Mouse (Mus musculus) right cerebral cortex, postnatal 36 days (tissue): ENCODE results near the gene Pard3.
A peak's percentile ranks its signal among the peaks of the same experiment; 100 is the strongest.

Source experiments
- DNase-seq, 2 experiments: peaks; one replicate each; pipeline ENCODE4 v3.0.0; 2022; ENCODE audit warnings: low spot score in 2 of 2, mixed read lengths in 1 of 2

Pard3 gene

GRCm38 (mm10) chr8:127229325-127230232, 165.9 kb downstream of the Pard3 start:
- DNase-seq: no peak

DNA sequence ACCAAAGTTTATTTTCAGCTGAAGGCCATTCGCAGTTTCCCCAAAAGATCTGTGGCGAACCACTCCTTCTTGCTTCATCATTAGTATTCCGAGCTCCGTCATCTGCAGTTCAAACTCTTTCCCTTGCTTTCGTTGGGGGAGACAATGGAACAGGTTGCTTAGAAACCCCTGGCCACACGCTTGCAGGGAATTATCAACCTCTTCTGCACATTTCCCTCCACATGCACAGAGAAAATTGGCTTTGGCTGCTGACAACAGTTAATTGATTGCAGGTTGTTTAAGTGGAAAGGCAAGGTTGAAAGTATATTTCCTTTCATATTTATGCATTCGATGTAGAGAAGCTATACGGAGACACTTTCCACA, 166.5 kb downstream of the Pard3 start:
- no peak for DNase-seq

GRCm38 (mm10) chr8:127243351-127243750, 179.7 kb downstream of the Pard3 start:
- no peak for DNase-seq

DNA sequence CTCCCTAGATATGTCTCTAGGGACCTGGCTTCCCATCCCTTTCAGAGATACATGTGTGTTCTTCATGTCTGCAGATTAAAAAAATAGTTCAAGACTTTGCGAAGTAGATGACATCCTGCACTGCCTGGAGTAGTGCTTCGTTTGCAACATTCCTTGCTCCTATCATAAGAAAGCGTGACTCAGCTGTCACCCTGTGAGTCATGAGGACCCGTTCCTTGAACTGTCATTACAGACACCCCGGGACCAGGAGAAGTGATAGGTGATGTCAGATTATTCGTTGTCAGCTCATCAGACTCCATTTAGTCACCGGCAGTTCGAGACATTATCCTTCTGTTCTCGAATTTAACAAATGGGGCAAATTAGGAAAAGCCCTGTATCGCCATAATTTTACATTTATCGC, 180.1 kb downstream of the Pard3 start:
- no peak for DNase-seq

DNA sequence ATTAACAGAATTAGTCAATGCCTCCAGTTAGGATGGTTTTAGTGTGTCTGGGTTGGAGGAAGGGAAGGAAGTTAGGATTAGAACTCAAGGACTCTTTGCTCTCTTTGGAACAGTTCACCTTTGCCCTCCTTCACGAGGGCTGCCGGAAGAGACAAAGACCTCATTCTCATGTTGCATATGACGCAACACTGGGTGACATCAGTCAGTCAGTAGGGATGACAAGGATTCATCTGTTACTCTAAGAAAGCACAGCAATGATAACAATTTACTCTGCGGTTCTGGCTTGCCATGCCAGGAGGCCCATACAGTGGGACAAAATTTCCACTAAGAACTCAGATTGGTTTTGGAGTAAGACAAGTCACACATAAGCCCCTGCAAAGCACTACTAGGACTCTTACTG, 187.1 kb downstream of the Pard3 start:
- no peak for DNase-seq

DNA sequence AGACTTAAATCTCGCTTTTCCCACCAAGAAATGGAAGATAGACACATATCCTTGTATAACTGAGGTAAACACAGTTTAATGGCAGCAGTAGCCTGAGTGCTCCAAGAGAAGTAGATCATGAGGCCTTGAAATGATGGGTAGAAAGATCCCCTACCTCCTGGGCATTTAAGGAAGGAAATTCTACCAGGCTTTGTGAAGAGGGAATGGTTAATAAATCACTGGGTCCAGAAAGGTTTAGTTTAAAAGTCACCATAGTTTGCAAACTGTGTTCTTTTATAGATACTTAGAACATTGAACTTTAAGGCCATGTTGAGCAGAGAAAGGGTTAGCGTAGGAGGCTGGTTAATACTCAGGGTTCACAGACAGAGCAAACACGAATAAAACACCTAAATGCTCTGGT, 187.8 kb downstream of the Pard3 start:
- DNase-seq: no peak

DNA sequence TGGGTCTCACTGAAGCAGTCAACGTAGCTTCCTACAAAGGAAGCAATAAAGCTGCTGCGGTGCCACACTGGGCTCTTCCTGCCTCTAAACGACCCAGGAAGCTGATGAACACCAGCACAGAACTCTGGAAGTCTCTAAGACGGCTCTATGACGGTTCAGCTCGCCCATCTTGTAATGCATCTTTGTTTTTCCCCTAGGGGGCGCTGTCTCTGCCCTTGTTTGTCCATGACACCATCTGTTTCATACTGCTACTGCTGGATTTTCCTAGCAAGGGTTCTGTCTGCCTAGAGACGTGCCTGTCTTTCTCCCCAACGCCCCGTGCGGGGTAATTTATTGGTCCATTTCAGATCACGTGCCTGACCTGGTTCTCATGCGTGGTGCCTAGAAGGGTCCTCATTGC, 188.3 kb downstream of the Pard3 start:
- DNase-seq: no peak

DNA sequence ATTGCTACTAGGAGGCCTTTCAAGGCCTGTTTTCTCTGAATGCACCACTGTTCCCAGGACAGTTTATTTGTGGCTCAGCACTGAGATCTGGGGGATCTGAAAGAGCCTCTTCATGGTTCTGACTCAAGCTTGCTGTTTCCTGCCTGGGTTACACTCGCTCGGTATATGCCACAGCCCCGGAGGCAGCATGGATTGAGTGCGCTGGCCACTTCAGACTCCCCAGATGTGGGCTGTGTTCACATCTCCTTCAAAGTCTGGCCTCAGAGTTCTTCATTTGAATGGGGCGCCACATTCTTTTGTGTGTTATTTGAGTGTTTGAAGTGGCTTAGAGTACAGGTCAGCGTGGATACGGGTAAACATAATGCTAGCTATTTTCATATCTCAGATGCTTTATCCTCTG, 190.9 kb downstream of the Pard3 start:
- DNase-seq: peak in 1 of 2 experiments; percentile 4

DNA sequence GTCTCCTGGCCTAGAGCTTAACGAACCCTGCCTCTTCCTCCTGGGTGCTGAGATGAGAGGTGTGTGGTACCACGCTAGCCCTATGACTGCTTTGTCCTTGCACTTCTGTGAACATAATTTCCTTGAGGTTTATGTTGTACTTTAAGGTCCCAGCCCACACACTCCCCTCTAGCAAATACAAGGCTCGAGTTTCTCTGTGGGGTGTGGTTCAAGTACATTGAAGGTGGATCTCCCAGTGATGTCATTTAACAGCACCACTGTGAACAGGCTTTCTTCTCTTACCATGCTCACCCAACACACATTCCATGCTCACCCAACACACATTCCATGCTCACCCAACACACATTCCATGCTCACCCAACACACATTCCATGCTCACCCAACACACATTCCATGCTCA, 193.4 kb downstream of the Pard3 start:
- DNase-seq: no peak

DNA sequence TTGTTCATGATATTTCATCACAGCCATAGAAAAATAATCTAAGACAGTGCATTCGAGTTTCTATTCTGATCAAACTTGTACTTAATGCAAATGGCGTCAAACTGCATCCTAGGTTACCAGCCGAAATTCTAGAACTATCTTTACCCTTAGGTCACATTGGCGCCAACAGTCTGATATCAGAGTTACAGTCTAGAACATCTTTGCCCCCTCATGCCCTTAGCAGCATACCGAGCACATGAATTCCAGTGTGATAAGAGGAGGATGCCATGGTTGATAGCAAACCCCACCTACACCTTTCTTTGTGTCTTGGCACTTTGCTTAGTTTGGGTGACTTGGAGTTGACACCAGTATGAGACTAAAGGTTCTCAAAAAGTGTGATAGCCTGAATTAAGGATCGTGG, 197.4 kb downstream of the Pard3 start:
- no peak for DNase-seq

DNA sequence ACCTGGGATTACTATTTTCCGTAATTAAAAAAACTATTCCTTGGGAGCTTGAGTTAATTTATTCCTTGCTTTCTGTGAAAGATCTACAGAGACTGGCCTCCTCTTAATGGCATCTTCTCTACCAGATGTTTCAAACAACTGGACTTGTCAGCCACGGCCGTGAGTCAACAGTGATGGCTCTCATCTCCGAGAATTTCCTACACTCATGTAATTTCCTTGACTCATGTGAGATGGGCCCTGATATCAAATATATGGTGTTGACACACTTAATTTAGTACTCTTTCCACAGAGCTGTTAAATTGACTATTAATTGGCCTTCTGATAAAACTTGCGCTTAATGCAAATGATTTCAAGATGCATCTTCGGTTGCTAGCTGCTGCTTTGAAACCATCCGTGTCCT, 198.3 kb downstream of the Pard3 start:
- no peak for DNase-seq

- DNase-seq: no peak
Observed at GRCm38 (mm10) chr8:127262436-127262835, 198.7 kb downstream of the Pard3 start.

DNA sequence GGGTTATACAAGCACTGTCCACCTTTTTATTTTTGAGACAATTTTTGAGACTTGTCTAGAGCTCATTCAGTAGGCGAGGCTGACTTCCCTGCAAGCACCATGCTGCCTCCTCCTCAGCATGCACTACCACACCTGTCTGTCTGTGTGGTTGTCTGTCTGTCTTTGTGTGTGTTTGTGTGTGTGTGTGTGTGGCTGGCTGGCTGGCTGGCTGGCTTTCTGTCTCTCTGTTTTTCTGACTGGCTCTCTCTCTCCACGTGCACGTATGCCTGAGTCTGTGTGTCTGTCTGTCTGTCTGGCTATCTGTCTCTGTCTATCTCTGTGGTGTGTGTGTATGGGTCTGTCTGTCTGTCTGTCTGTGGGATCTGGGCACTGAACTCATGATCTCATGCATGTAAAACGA, 199.2 kb downstream of the Pard3 start:
- DNase-seq: no peak

DNA sequence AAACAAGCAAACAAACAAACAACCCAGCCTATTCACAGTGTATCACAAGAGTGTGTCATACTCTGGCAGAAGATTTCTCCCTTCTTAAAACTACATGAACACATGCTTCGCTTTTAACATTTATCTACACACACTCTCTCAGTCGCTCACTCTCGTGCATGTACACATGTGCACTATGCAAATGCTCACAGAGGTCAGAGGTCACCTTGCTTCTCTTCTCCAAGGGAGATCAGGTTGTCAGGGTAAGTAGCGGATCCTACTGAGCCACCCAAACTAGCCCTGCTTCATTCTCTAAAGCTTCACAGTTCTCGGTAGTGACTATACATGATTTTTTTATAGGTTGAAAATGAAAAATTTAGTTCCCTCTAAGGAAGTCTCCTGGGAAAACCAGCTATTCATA, 199.8 kb downstream of the Pard3 start:
- DNase-seq: no peak

DNA sequence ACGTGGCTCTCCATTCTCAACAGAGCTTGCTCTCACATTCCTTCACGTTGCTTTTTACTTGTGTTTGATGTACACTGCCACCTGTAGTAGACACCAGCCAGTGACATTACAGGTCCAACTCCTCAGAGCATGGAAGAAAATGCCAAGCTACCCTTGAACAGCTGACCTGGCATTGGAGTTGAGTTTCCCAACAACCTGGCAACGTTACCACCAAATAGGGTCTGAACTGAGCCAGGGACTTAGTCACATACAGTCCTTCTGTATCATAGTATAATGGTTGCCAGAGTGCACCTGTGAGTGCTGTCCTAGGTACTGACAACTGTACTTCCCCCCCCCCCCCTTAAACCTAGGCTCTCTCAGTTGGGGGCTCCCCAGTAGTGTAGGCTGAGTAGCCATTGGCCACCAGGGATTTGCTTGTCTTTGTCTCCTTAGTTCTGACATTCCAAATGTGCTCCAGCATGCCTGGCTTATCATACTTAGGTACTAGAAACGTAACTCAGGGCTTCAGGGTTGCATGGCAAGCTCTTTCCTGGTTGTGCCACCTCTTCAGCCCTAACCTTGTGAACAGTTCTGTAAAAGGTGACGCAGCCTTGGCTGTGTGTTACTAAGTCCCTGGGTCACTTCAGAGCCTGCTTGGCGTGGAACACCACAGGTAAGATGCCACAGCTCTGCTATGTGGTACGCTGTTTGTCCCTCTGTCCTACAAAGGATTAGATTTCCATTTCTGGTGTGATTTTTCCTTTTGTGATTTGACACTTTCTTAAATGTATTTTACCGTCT, 201.2 kb downstream of the Pard3 start:
- no peak for DNase-seq

- DNase-seq: no peak
Observed at GRCm38 (mm10) chr8:127266777-127267176, 203.1 kb downstream of the Pard3 start.

DNA sequence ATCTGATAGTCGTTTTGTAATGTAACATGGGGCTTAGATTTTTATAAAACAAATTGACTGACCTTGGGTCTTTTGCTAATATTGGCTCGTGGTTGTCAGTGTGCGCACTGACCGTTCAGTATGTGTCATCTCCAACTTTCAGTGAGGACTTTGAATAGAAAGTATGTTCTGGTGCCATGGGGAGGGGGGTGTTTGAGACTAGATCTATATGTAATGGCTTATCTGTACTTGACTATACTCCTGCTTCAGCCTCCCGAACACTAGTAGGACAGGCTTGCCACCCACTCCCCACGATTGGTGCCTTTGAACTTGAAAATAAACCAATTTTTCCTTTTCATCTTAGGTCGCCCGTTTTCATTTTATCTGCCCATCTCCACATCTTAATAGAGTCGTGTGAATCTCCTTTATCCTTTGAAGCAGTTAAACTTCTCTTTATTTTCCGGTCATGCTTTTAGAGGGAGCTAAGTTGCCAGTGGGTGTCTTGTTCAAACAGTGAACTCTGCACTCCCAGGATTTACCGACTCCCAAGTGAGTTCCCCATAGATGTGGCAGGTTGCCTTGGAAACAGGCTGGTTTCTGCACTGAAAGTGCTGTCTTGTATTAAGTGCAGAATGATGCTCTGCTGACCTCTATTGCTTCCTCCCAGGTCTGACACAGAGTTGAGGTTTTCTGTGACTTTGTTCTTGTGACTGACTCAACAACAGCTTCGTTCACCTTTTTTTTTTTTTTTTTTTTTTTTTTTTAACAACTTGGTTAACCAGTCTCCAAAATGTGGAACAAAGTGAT, 204.7 kb downstream of the Pard3 start:
- no peak for DNase-seq

GRCm38 (mm10) chr8:127269082-127269747, 205.5 kb downstream of the Pard3 start:
- DNase-seq: no peak

- DNase-seq: no peak
Observed at GRCm38 (mm10) chr8:127271186-127271585, 207.5 kb downstream of the Pard3 start.

DNA sequence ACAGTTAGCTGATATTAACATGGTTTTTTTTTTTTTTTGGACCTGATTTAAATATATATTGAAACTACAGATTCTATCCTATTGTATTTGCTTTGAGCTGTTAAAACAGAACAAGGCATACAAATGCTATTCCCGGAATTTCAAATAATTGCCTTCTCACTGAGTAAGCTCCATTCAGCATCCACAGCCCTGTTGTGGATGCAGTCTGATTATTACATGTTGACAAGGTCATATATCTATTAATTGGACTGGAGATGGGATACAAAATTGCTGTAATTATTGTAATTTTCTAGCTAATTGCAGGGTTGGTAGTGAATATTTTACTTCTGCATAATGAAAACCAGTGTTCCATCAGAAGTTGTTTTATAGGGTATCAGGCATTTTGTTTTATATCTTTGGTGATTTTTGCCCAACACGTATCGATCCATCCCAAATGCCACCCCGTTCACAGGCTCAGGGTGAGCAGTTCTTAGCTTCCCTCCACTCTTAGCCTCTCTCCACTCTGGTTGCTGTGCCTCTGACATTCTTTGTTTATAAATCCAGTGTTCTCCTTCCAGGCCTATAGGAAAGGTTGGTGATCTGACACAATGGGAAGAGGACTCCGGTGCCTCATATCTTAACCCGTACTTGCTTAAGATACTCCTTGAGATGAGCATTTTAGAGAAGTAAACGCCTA, 216.7 kb downstream of the Pard3 start:
- DNase-seq: no peak

GRCm38 (mm10) chr8:127281035-127281434, 217.3 kb downstream of the Pard3 start:
- no peak for DNase-seq
